ENCODE assay signal across 9 mouse cellular contexts in genomic region chr7:27378431-27378830, GRCm38 (mm10). TPM values are rescaled to one million over a fixed set of nuclear protein-coding genes. Genes with fewer than 3 reads are reported as not detected.
DNase-seq lines count a peak whose midpoint lies in the region; ATAC-seq and TF ChIP-seq lines count a peak whose summit lies in the region.
"Had no signal": no experiment of that assay in that cellular context is flagged by ENCODE, and none has a peak within 500 bp of the region (broad histone marks: within the 10 kb centered on the region; RNA-seq: fewer than 3 reads in every experiment).

No protein-coding gene starts in this region.

- no peaks in the 10 kb centered on the region for H3K36me3 ChIP-seq in forebrain, embryonic 14.5 days (ENCODE audit: control insufficient read depth, insufficient read depth, low read length)
- no peaks in the 10 kb centered on the region for H3K36me3 ChIP-seq in forebrain, embryonic 16.5 days (ENCODE audit: control insufficient read depth, insufficient read depth)
- H3K36me3 ChIP-seq in spleen, adult 2 months (ENCODE audit: control insufficient read depth, insufficient read depth, low read length): no peaks in the 10 kb centered on the region
- H3K36me3 ChIP-seq in intestine, embryonic 15.5 days: no peaks in the 10 kb centered on the region
- H3K36me3 ChIP-seq in splenic B cell, adult 2 months (ENCODE audit: control insufficient read depth, insufficient read depth, low read length, poor library complexity, severe bottlenecking): no peaks in the 10 kb centered on the region
- peaks cover 4% of the 10 kb centered on the region; the same call in 1 of the 2 replicates for H3K36me3 ChIP-seq in neural tube, embryonic 15.5 days
- H3K36me3 ChIP-seq: neural tube, embryonic 12.5 days had no signal

- peak; percentile 6; the same call in 1 of the 2 replicates for TF ChIP-seq CTCF in spleen, adult 2 months (IDR thresholded peaks at IDR 0.05; ENCODE audit: extremely low read depth, insufficient read depth, insufficient read length, insufficient replicate concordance)

- DNase-seq in forebrain, embryonic 14.5 days (ENCODE audit: low spot score): peak; percentile 69
- DNase-seq in spleen, adult 2 months (ENCODE audit: low read depth in 1 of 2, low spot score in 2 of 2): no peak
- DNase-seq in spleen, adult 18-20 months: no peak
- DNase-seq in splenic B cell, adult 2 months (ENCODE audit: low read depth, low spot score): peak; percentile 58
- DNase-seq in adrenal gland, postnatal 4 days (ENCODE audit: low spot score in 2 of 2): no peak

- no peak overlapping the region for H3K4me2 ChIP-seq in forebrain, embryonic 14.5 days (ENCODE audit: low read length)
- H3K4me2 ChIP-seq in forebrain, embryonic 16.5 days (ENCODE audit: low read length): no peak overlapping the region
- H3K4me2 ChIP-seq in intestine, embryonic 15.5 days (replicated peaks): no peak overlapping the region
- H3K4me2 ChIP-seq in neural tube, embryonic 15.5 days: no peak overlapping the region
- H3K4me2 ChIP-seq: neural tube, embryonic 12.5 days had no signal

- peaks cover 30% of the 10 kb centered on the region for H3K27me3 ChIP-seq in forebrain, embryonic 14.5 days (replicated peaks; ENCODE audit: control insufficient read depth, insufficient read depth, low read length)
- peaks cover 42% of the 10 kb centered on the region for H3K27me3 ChIP-seq in forebrain, embryonic 16.5 days (replicated peaks; ENCODE audit: control insufficient read depth, insufficient read depth, low read length)
- H3K27me3 ChIP-seq in spleen, adult 2 months (ENCODE audit: control insufficient read depth, insufficient read depth, low read length): peaks cover 10% of the 10 kb centered on the region
- H3K27me3 ChIP-seq in intestine, embryonic 15.5 days (replicated peaks): peaks cover 40% of the 10 kb centered on the region
- H3K27me3 ChIP-seq in splenic B cell, adult 2 months (ENCODE audit: control insufficient read depth, insufficient read depth, low read length, poor library complexity, severe bottlenecking): no peaks in the 10 kb centered on the region; the same call in 1 of the 2 replicates
- peaks cover 62% of the 10 kb centered on the region for H3K27me3 ChIP-seq in neural tube, embryonic 15.5 days (replicated peaks)

- WGBS in forebrain, embryonic 14.5 days: 14% methylated on average over 4 of the region's 4 CpGs
- WGBS in forebrain, embryonic 16.5 days: 21% methylated on average over 4 of the region's 4 CpGs
- 23% methylated on average over 4 of the region's 4 CpGs for WGBS in spleen, adult 2 months
- 13% methylated on average over 4 of the region's 4 CpGs for WGBS in intestine, embryonic 15.5 days
- WGBS in neural tube, embryonic 15.5 days: 16% methylated on average over 4 of the region's 4 CpGs

- no peak overlapping the region for H3K4me3 ChIP-seq in forebrain, embryonic 14.5 days (ENCODE audit: low read depth, low read length)
- no peak overlapping the region for H3K4me3 ChIP-seq in forebrain, embryonic 16.5 days (replicated peaks; ENCODE audit: low read length)
- no peak overlapping the region for H3K4me3 ChIP-seq in spleen, adult 2 months (ENCODE audit: extremely low read depth, insufficient read depth, insufficient read length)
- no peak overlapping the region for H3K4me3 ChIP-seq in intestine, embryonic 15.5 days (replicated peaks)
- H3K4me3 ChIP-seq in neural tube, embryonic 15.5 days (replicated peaks): no peak overlapping the region
- H3K4me3 ChIP-seq: neural tube, embryonic 12.5 days had no signal

- H3K4me1 ChIP-seq in forebrain, embryonic 14.5 days (ENCODE audit: control insufficient read depth, insufficient read depth, low read length): no peaks in the 10 kb centered on the region
- 0 out of 2 replicates have a peak, but pooled peaks cover 3% of the 10 kb centered on the region for H3K4me1 ChIP-seq in forebrain, embryonic 16.5 days (replicated peaks; ENCODE audit: control insufficient read depth, insufficient read depth, low read length)
- no peaks in the 10 kb centered on the region; the same call in 1 of the 2 replicates for H3K4me1 ChIP-seq in spleen, adult 2 months (ENCODE audit: control insufficient read depth, insufficient read depth, insufficient read length)
- no peaks in the 10 kb centered on the region for H3K4me1 ChIP-seq in intestine, embryonic 15.5 days (replicated peaks)
- no peaks in the 10 kb centered on the region for H3K4me1 ChIP-seq in neural tube, embryonic 15.5 days
- H3K4me1 ChIP-seq: neural tube, embryonic 12.5 days had no signal

- ATAC-seq in forebrain, embryonic 14.5 days: no peak
- no peak for ATAC-seq in forebrain, embryonic 16.5 days
- ATAC-seq in intestine, embryonic 15.5 days: peak; percentile 62; the same call in 1 of the 2 replicates
- ATAC-seq in neural tube, embryonic 15.5 days (ENCODE audit: low FRiP score): no peak

- no peaks in the 10 kb centered on the region for H3K9me3 ChIP-seq in forebrain, embryonic 14.5 days (replicated peaks; ENCODE audit: control insufficient read depth, low read length)
- H3K9me3 ChIP-seq in forebrain, embryonic 16.5 days (ENCODE audit: control insufficient read depth, low read length): 0 out of 2 replicates have a peak, but pooled peaks cover 2% of the 10 kb centered on the region
- H3K9me3 ChIP-seq in intestine, embryonic 15.5 days: no peaks in the 10 kb centered on the region
- H3K9me3 ChIP-seq in neural tube, embryonic 15.5 days (replicated peaks): no peaks in the 10 kb centered on the region
- H3K9me3 ChIP-seq: neural tube, embryonic 12.5 days had no signal

- TF ChIP-seq POLR2A in spleen, adult 2 months (IDR thresholded peaks at IDR 0.05; ENCODE audit: low read depth, low read length): no peak

- no peak overlapping the region for H3K9ac ChIP-seq in forebrain, embryonic 14.5 days (ENCODE audit: low read length)
- no peak overlapping the region for H3K9ac ChIP-seq in forebrain, embryonic 16.5 days (replicated peaks; ENCODE audit: low read depth, low read length)
- H3K9ac ChIP-seq in intestine, embryonic 15.5 days: no peak overlapping the region
- no peak overlapping the region for H3K9ac ChIP-seq in neural tube, embryonic 15.5 days (replicated peaks)
- H3K9ac ChIP-seq: neural tube, embryonic 12.5 days had no signal

- H3K27ac ChIP-seq in forebrain, embryonic 14.5 days (ENCODE audit: low read depth, low read length): no peak overlapping the region
- H3K27ac ChIP-seq in forebrain, embryonic 16.5 days (ENCODE audit: low read length): no peak overlapping the region
- H3K27ac ChIP-seq in spleen, adult 2 months (ENCODE audit: insufficient read depth, low read length): no peak overlapping the region
- H3K27ac ChIP-seq in intestine, embryonic 15.5 days: no peak overlapping the region
- no peak overlapping the region for H3K27ac ChIP-seq in neural tube, embryonic 15.5 days (replicated peaks)
- H3K27ac ChIP-seq: neural tube, embryonic 12.5 days had no signal

RNA-seq across cellular contexts. Expression of gene Gm20479, which starts 21.2 kb away (rescaled TPM):
- polyA plus RNA-seq in forebrain, embryonic 14.5 days (2014; fragmentation: Nextera tagmentation; extraction: Ambion mirVana): 0.38 TPM in 1 of 2 replicates, not detected in the other
- polyA plus RNA-seq in forebrain, embryonic 16.5 days (2015; fragmentation: Nextera tagmentation; extraction: Ambion mirVana): not detected in 2 replicates
- 0.47 and 0.54 TPM in 2 replicates for polyA plus RNA-seq in spleen, adult 2 months (2012; rRNA removed)
- 1.8 TPM in 1 of 2 replicates, not detected in the other for polyA plus RNA-seq in intestine, embryonic 15.5 days (2015; fragmentation: Nextera tagmentation; extraction: Ambion mirVana)
- polyA plus RNA-seq in neural tube, embryonic 15.5 days (2015; fragmentation: Nextera tagmentation; extraction: Ambion mirVana): not detected in 2 replicates
- 1 to 10 TPM in 1 of 2 experiments, not detected in 1; 2.5 TPM for total RNA-seq in adrenal gland, postnatal 4 days (2021)
- polyA plus RNA-seq: neural tube, embryonic 12.5 days had no signal

RNA-seq across cellular contexts. Expression of gene Shkbp1, which starts 22.6 kb away (rescaled TPM):
- polyA plus RNA-seq in forebrain, embryonic 14.5 days (2014; fragmentation: Nextera tagmentation; extraction: Ambion mirVana): 52.4 and 66.4 TPM in 2 replicates
- polyA plus RNA-seq in forebrain, embryonic 16.5 days (2015; fragmentation: Nextera tagmentation; extraction: Ambion mirVana): 88.1 and 95.5 TPM in 2 replicates
- 130 and 166 TPM in 2 replicates for polyA plus RNA-seq in spleen, adult 2 months (2012; rRNA removed)
- polyA plus RNA-seq in intestine, embryonic 15.5 days (2015; fragmentation: Nextera tagmentation; extraction: Ambion mirVana): 35.0 and 35.5 TPM in 2 replicates
- 28.9 and 33.4 TPM in 2 replicates for polyA plus RNA-seq in neural tube, embryonic 15.5 days (2015; fragmentation: Nextera tagmentation; extraction: Ambion mirVana)
- 10 to 100 TPM; 22.9 to 31.7 TPM for total RNA-seq in adrenal gland, postnatal 4 days (2021)

RNA-seq across cellular contexts. Expression of gene Ltbp4, which starts 40.9 kb away (rescaled TPM):
- 8.0 and 11.0 TPM in 2 replicates for polyA plus RNA-seq in forebrain, embryonic 14.5 days (2014; fragmentation: Nextera tagmentation; extraction: Ambion mirVana)
- 13.3 and 18.2 TPM in 2 replicates for polyA plus RNA-seq in forebrain, embryonic 16.5 days (2015; fragmentation: Nextera tagmentation; extraction: Ambion mirVana)
- polyA plus RNA-seq in spleen, adult 2 months (2012; rRNA removed): 157 and 164 TPM in 2 replicates
- polyA plus RNA-seq in intestine, embryonic 15.5 days (2015; fragmentation: Nextera tagmentation; extraction: Ambion mirVana): 75.9 and 92.8 TPM in 2 replicates
- 10.7 and 17.8 TPM in 2 replicates for polyA plus RNA-seq in neural tube, embryonic 15.5 days (2015; fragmentation: Nextera tagmentation; extraction: Ambion mirVana)
- 100 to 1,000 TPM in 1 of 2 experiments, 10 to 100 TPM in 1; 95.4 to 102 TPM for total RNA-seq in adrenal gland, postnatal 4 days (2021)

Comparison
In these comparisons a context has a peak if more than half of its experiments do, and no peak if none do; other contexts are left out.
1. DNase-seq: peak in forebrain, embryonic 14.5 days (single experiment) and splenic B cell, adult 2 months (single experiment); none in spleen, adult 2 months (0 of 2), spleen, adult 18-20 months (0 of 2) and adrenal gland, postnatal 4 days (0 of 2).